Mouse (Mus musculus) erythroid progenitor cell, adult 5-6 weeks (primary cell): Measurements from ENCODE around the gene Rtp4. TPM values are rescaled to one million over a fixed set of nuclear protein-coding genes. Genes with fewer than 3 reads are reported as not detected.

Experiments used
- ATAC-seq: replicated peaks from 2 replicates; pipeline ENCODE4 v1.8.0; 2016; ENCODE audit warnings: moderate number of reproducible peaks, mild to moderate bottlenecking, moderate TSS enrichment, inconsistent platforms; ENCODE audit not compliant: poor library complexity, low FRiP score, severe bottlenecking
- total RNA-seq, 2 experiments: library from RNA; stranded (forward) in 1 of 2; stranded (reverse) in 1 of 2; fragments of 150-400 nt in 1 of 2; fragments of 186-747, 209-891 nt in 1 of 2; gene quantifications; 2 replicates each; pipeline versions ENCODE4 v1.2.3 to v1.2.4; 2015 to 2017; ENCODE audit warnings: low replicate concordance in 2 of 2

The Rtp4 gene
- total RNA-seq (2015; ENCODE audit: low replicate concordance) (11.9 and 16.3 TPM in 2 replicates), total RNA-seq (2017; ENCODE audit: low replicate concordance) (4.5 and 7.2 TPM in 2 replicates)

DNA sequence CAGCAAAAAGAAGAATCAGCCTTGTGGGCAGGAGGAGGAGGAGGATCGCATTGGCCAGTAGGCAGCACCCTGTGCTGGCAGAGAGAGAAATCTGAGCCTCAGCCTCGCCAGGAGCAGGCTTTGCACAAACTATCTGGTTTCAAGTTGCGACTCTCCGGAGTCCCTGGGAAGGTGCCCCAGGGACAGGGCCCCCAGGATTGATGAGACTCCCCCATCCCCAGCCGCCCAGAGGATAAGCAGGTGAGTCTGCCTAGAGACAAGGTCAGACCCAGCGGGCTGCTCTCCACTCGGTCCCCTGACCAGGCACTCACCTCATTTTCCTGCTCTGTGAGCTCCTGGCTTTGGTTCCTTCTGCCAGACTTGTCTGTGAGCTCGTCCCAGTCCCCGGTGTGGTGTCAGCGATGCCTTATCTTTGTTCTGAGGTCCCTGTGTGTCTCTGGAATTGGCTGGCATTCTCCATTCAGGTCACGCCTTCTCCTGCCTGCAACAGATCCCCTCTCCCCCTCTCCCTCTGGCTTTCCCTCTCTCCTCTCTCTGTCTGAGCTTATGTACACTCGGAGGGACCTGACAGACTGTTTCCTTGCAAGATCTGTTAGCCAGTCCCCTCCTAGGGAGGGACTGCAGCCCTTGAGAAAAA is at the start of gene Rtp4, which contains the start of gene Masp1:
Gene Rtp4 (plus strand): TSS at position 57 of the 637 bp plus-strand sequence.
Gene Masp1 (minus strand): TSS at position 581 of the 637 bp plus-strand sequence.
- no peak for ATAC-seq

GRCm38 (mm10) chr16:23471551-23471950 is 48.5 kb upstream of the Rtp4 start:
- ATAC-seq, result no peak

- ATAC-seq, result no peak
These were observed 48.0 kb upstream of the Rtp4 start for GRCm38 (mm10) chr16:23472046-23472445.

- no peak for ATAC-seq
These were observed 44.4 kb upstream of the Rtp4 start for GRCm38 (mm10) chr16:23475651-23476050.

- ATAC-seq, result no peak
These were observed 43.5 kb upstream of the Rtp4 start for GRCm38 (mm10) chr16:23476598-23476997.

GRCm38 (mm10) chr16:23479872-23480603 is 40.1 kb upstream of the Rtp4 start:
- no peak for ATAC-seq

GRCm38 (mm10) chr16:23482218-23482617 is 37.9 kb upstream of the Rtp4 start:
- no peak for ATAC-seq

GRCm38 (mm10) chr16:23482846-23483245 is 37.2 kb upstream of the Rtp4 start:
- ATAC-seq, result no peak

GRCm38 (mm10) chr16:23483292-23483691 is 36.8 kb upstream of the Rtp4 start:
- ATAC-seq, result no peak

GRCm38 (mm10) chr16:23492783-23493182 is 27.3 kb upstream of the Rtp4 start:
- ATAC-seq, result no peak

GRCm38 (mm10) chr16:23496245-23496924 is 23.7 kb upstream of the Rtp4 start:
- no peak for ATAC-seq

DNA sequence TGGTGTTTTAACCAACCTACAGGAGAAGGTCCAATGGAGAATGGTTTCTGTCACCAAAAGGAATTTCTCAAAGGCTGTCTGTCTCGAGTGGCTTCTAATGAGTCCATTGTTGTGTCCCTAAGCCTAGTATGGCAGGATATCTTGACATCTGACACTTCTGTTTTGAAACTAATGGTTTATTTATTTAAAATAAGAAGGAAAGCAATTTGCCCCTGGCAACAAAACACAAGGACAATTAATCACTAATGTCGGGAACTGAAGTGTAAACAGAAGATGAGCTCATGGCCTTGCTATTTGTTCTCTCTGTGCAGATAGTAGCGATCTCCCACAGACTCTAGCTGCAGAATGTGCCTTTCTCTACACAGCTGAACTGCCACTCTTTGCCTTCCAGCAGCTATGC is 22.7 kb upstream of the Rtp4 start:
- ATAC-seq, result no peak

GRCm38 (mm10) chr16:23497881-23498280 is 22.2 kb upstream of the Rtp4 start:
- ATAC-seq, result no peak

DNA sequence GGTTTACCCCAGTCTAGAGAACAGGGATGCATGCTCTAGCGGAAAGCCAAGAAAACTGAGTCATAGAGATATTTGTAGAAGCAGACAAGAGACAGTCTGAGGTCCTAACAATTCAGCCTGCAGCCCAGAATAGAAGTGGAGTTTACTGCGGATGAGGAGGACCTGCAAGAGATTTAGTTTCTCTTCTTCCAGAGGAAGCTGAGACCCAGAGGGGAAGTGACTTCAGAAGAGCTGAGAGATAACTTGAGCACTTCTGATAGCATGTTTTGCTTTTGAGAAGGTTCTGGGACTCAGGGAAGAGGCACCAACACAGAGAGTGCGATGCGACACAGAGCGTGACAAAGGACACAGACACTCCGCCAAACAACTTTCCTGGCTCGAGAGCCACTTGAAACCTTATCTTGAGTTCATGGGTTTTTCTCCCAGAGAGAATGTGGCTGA is 21.4 kb upstream of the Rtp4 start:
- ATAC-seq, result no peak

- no peak for ATAC-seq
These were observed 19.5 kb upstream of the Rtp4 start for GRCm38 (mm10) chr16:23500558-23500957.

DNA sequence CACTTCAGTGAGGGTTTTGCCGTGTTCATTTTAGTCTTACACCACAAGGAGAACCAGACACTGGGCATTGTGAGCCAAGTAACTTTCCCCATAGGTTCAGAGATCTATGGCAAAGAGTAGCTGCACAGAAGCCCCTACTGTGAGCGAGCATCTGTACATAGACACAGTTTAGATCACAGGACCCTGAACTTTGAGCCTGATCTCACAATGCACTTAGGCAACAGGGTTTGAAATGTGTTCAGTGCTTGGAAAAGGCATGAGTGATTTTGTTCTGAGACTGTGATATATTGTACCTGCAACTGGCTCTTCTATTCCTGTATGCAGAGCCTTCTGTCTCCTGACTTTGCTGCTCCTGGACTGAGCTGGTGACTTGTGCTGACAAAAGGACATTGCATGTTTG is 18.8 kb upstream of the Rtp4 start:
- no peak for ATAC-seq

DNA sequence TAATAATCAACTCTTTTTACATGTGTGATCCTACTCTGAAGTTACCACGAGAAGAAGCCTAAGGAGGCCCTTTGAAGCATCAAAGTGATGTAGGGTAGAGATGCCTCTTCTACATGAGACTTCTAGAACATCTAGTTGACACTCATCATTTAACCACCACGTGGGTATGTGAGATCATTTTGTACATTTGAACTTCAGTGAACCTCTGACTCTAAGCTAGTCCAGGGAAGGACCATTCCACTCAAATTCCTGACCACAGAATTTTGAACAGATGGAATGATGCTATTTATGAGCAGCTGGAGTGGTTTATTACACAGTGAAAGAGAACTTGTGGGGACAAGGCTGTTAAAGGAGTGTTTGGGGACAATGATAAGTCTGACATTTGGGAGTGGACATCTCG is 17.6 kb upstream of the Rtp4 start:
- ATAC-seq, result no peak

DNA sequence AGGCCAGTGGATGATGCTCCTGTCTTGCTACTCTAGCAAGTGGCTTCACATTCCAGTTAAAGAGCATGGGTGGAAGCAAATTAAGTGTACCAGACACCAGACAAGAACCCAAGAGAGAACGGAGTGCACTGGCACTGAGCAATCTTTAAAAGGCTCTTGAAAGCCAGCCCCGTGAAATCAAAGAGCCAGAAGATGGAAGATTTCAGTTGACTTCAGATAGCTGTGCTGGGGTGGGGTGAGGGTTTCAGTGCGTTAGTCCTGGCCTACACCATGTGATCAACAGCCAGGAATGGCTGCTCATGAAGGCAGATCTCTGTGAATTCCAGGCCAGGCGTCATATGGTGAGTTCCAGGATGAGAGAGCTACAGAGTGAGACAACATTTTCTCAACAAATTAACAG is 16.7 kb upstream of the Rtp4 start:
- ATAC-seq, result no peak

DNA sequence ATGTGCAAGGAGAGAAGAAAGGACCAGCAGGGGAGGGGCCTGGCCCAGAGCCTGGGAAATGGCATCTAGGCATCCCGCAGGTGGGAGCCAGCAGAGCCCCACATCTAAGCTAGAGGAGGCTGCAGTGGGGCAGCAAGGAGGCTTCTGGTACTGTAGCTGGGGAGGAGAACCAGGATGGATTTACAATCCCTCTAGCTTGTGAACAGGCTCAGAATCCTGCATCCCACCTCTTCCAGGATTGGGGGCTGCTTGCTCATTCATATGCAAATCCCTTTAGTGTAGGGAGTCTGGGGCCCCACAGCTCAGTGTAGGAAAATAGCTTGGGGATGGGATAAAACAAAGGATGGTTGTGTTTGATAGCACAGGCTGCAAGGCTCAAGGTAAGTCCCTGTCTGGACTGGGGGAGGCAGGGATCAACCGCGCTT is 15.8 kb upstream of the Rtp4 start:
- no peak for ATAC-seq

- no peak for ATAC-seq
These were observed 14.0 kb upstream of the Rtp4 start for GRCm38 (mm10) chr16:23505904-23506687.
